Mouse (Mus musculus): ENCODE data around the gene St13. TPM values are rescaled to one million over a fixed set of nuclear protein-coding genes. Genes with fewer than 3 reads are reported as not detected.

Gene St13
- polyA plus RNA-seq, 1 experiment from 2014 or later = 156 TPM

- Histone ChIP-seq H3K4me2 (ENCODE audit: low read depth, low read length) (no peak overlapping the region), H3K4me1 (ENCODE audit: control insufficient read depth, insufficient read depth, low read length) (no peaks in the 10 kb centered on the region), H3K9me3 (ENCODE audit: control insufficient read depth, low read length) (no peaks in the 10 kb centered on the region), H3K4me3 (ENCODE audit: low read length) (no peak overlapping the region), H3K27me3 (replicated peaks; ENCODE audit: control insufficient read depth, insufficient read depth, low read length) (no peaks in the 10 kb centered on the region), H3K36me3 (ENCODE audit: control insufficient read depth, insufficient read depth, low read length) (peaks cover 9% of the 10 kb centered on the region), H3K27ac (ENCODE audit: low read length) (no peak overlapping the region), H3K9ac (ENCODE audit: low read depth, low read length) (no peak overlapping the region)
- 87% methylated on average over 2 of the region's 2 CpGs for WGBS
- ATAC-seq = no peak
Observed at GRCm38 (mm10) chr15:81378845-81379244, 21.0 kb downstream of the St13 start.

- 89% methylated on average over 11 of the region's 11 CpGs for WGBS
- no peak overlapping the region for H3K4me3 ChIP-seq (ENCODE audit: low read length)
- H3K4me1 ChIP-seq (ENCODE audit: control insufficient read depth, insufficient read depth, low read length) = no peaks in the 10 kb centered on the region
- no peak overlapping the region for H3K9ac ChIP-seq (ENCODE audit: low read depth, low read length)
- no peaks in the 10 kb centered on the region for H3K9me3 ChIP-seq (ENCODE audit: control insufficient read depth, low read length)
- H3K27ac ChIP-seq (ENCODE audit: low read length) = no peak overlapping the region
- no peak overlapping the region for H3K4me2 ChIP-seq (ENCODE audit: low read depth, low read length)
- H3K36me3 ChIP-seq (ENCODE audit: control insufficient read depth, insufficient read depth, low read length) = peaks cover 10% of the 10 kb centered on the region
- no peaks in the 10 kb centered on the region for H3K27me3 ChIP-seq (replicated peaks; ENCODE audit: control insufficient read depth, insufficient read depth, low read length)
- ATAC-seq = no peak
Observed at GRCm38 (mm10) chr15:81374621-81375020, 25.3 kb downstream of the St13 start.

- H3K4me3 ChIP-seq (ENCODE audit: low read length) = no peak overlapping the region
- 0 out of 2 replicates have a peak, but pooled peaks cover 2% of the 10 kb centered on the region for H3K4me1 ChIP-seq (ENCODE audit: control insufficient read depth, insufficient read depth, low read length)
- no peak overlapping the region for H3K4me2 ChIP-seq (ENCODE audit: low read depth, low read length)
- H3K36me3 ChIP-seq (ENCODE audit: control insufficient read depth, insufficient read depth, low read length) = peaks cover 9% of the 10 kb centered on the region
- no peak overlapping the region for H3K9ac ChIP-seq (ENCODE audit: low read depth, low read length)
- no peak overlapping the region for H3K27ac ChIP-seq (ENCODE audit: low read length)
- 64% methylated on average over 1 of the region's 1 CpGs for WGBS
- ATAC-seq = no peak
- H3K27me3 ChIP-seq (replicated peaks; ENCODE audit: control insufficient read depth, insufficient read depth, low read length) = no peaks in the 10 kb centered on the region
- H3K9me3 ChIP-seq (ENCODE audit: control insufficient read depth, low read length) = no peaks in the 10 kb centered on the region
Observed at GRCm38 (mm10) chr15:81370356-81370755, 29.5 kb downstream of the St13 start.

GRCm38 (mm10) chr15:81368601-81369000 lies 31.3 kb downstream of the St13 start:
- ATAC-seq = no peak
- H3K27ac ChIP-seq (ENCODE audit: low read length) = no peak overlapping the region
- no peak overlapping the region for H3K9ac ChIP-seq (ENCODE audit: low read depth, low read length)
- no peaks in the 10 kb centered on the region for H3K27me3 ChIP-seq (replicated peaks; ENCODE audit: control insufficient read depth, insufficient read depth, low read length)
- no peak overlapping the region for H3K4me3 ChIP-seq (ENCODE audit: low read length)
- 70% methylated on average over 1 of the region's 1 CpGs for WGBS
- H3K4me2 ChIP-seq (ENCODE audit: low read depth, low read length) = no peak overlapping the region
- peaks cover 9% of the 10 kb centered on the region for H3K36me3 ChIP-seq (ENCODE audit: control insufficient read depth, insufficient read depth, low read length)
- 0 out of 2 replicates have a peak, but pooled peaks cover 2% of the 10 kb centered on the region for H3K4me1 ChIP-seq (ENCODE audit: control insufficient read depth, insufficient read depth, low read length)
- H3K9me3 ChIP-seq (ENCODE audit: control insufficient read depth, low read length) = no peaks in the 10 kb centered on the region

- Histone ChIP-seq H3K27me3 (replicated peaks; ENCODE audit: control insufficient read depth, insufficient read depth, low read length) (no peaks in the 10 kb centered on the region), H3K9me3 (ENCODE audit: control insufficient read depth, low read length) (no peaks in the 10 kb centered on the region), H3K4me2 (ENCODE audit: low read depth, low read length) (no peak overlapping the region), H3K36me3 (ENCODE audit: control insufficient read depth, insufficient read depth, low read length) (peaks cover 9% of the 10 kb centered on the region), H3K4me1 (ENCODE audit: control insufficient read depth, insufficient read depth, low read length) (0 out of 2 replicates have a peak, but pooled peaks cover 6% of the 10 kb centered on the region), H3K9ac (ENCODE audit: low read depth, low read length) (no peak overlapping the region), H3K4me3 (ENCODE audit: low read length) (no peak overlapping the region), H3K27ac (ENCODE audit: low read length) (no peak overlapping the region)
- no peak for ATAC-seq
- WGBS = 75% methylated on average over 4 of the region's 4 CpGs
Observed at GRCm38 (mm10) chr15:81366241-81366640, 33.6 kb downstream of the St13 start.

GRCm38 (mm10) chr15:81365246-81365645 lies 34.6 kb downstream of the St13 start:
- Histone ChIP-seq H3K27ac (ENCODE audit: low read length) (no peak overlapping the region), H3K9ac (ENCODE audit: low read depth, low read length) (no peak overlapping the region), H3K27me3 (replicated peaks; ENCODE audit: control insufficient read depth, insufficient read depth, low read length) (no peaks in the 10 kb centered on the region), H3K4me1 (ENCODE audit: control insufficient read depth, insufficient read depth, low read length) (peaks cover 10% of the 10 kb centered on the region; the same call in 1 of the 2 replicates), H3K36me3 (ENCODE audit: control insufficient read depth, insufficient read depth, low read length) (peaks cover 5% of the 10 kb centered on the region), H3K4me3 (ENCODE audit: low read length) (no peak overlapping the region), H3K4me2 (ENCODE audit: low read depth, low read length) (no peak overlapping the region), H3K9me3 (ENCODE audit: control insufficient read depth, low read length) (no peaks in the 10 kb centered on the region)
- 0 out of 2 replicates have a peak, but pooled peaks have one; percentile 37 for ATAC-seq
- WGBS = 77% methylated on average over 8 of the region's 8 CpGs

GRCm38 (mm10) chr15:81364271-81364670 lies 35.6 kb downstream of the St13 start:
- H3K36me3 ChIP-seq (ENCODE audit: control insufficient read depth, insufficient read depth, low read length) = peaks cover 5% of the 10 kb centered on the region; the same call in 1 of the 2 replicates
- H3K9ac ChIP-seq (ENCODE audit: low read depth, low read length) = no peak overlapping the region
- H3K9me3 ChIP-seq (ENCODE audit: control insufficient read depth, low read length) = no peaks in the 10 kb centered on the region
- H3K27ac ChIP-seq (ENCODE audit: low read length) = no peak overlapping the region
- no peak overlapping the region for H3K4me2 ChIP-seq (ENCODE audit: low read depth, low read length)
- H3K4me1 ChIP-seq (ENCODE audit: control insufficient read depth, insufficient read depth, low read length) = peaks cover 11% of the 10 kb centered on the region; the same call in 1 of the 2 replicates
- no peaks in the 10 kb centered on the region for H3K27me3 ChIP-seq (replicated peaks; ENCODE audit: control insufficient read depth, insufficient read depth, low read length)
- WGBS = 79% methylated on average over 1 of the region's 1 CpGs
- H3K4me3 ChIP-seq (ENCODE audit: low read length) = no peak overlapping the region
- no peak for ATAC-seq

GRCm38 (mm10) chr15:81362501-81362900 lies 37.4 kb downstream of the St13 start:
- Histone ChIP-seq H3K9ac (ENCODE audit: low read depth, low read length) (no peak overlapping the region), H3K9me3 (ENCODE audit: control insufficient read depth, low read length) (no peaks in the 10 kb centered on the region), H3K4me1 (ENCODE audit: control insufficient read depth, insufficient read depth, low read length) (peaks cover 14% of the 10 kb centered on the region; the same call in 1 of the 2 replicates), H3K27me3 (replicated peaks; ENCODE audit: control insufficient read depth, insufficient read depth, low read length) (no peaks in the 10 kb centered on the region), H3K27ac (ENCODE audit: low read length) (no peak overlapping the region), H3K36me3 (ENCODE audit: control insufficient read depth, insufficient read depth, low read length) (peaks cover 5% of the 10 kb centered on the region; the same call in 1 of the 2 replicates), H3K4me3 (ENCODE audit: low read length) (no peak overlapping the region), H3K4me2 (ENCODE audit: low read depth, low read length) (no peak overlapping the region)
- WGBS = 74% methylated on average over 1 of the region's 1 CpGs
- no peak for ATAC-seq

GRCm38 (mm10) chr15:81361417-81362015 lies 38.4 kb downstream of the St13 start:
- 0 out of 2 replicates have a peak overlapping the region, but pooled peaks have one; percentile 7 for H3K9ac ChIP-seq (ENCODE audit: low read depth, low read length)
- no peaks in the 10 kb centered on the region for H3K9me3 ChIP-seq (ENCODE audit: control insufficient read depth, low read length)
- peak overlapping the region; percentile 65 for H3K27ac ChIP-seq (ENCODE audit: low read length)
- H3K4me3 ChIP-seq (ENCODE audit: low read length) = no peak overlapping the region
- ATAC-seq = no peak; the same call in 1 of the 2 replicates
- peaks cover under 1% of the 10 kb centered on the region; the same call in 1 of the 2 replicates for H3K36me3 ChIP-seq (ENCODE audit: control insufficient read depth, insufficient read depth, low read length)
- WGBS = 28% methylated on average over 10 of the region's 10 CpGs
- H3K4me2 ChIP-seq (ENCODE audit: low read depth, low read length) = peak overlapping the region; percentile 77
- peaks cover 17% of the 10 kb centered on the region; the same call in 1 of the 2 replicates for H3K4me1 ChIP-seq (ENCODE audit: control insufficient read depth, insufficient read depth, low read length)
- no peaks in the 10 kb centered on the region for H3K27me3 ChIP-seq (replicated peaks; ENCODE audit: control insufficient read depth, insufficient read depth, low read length)
